Mouse (Mus musculus) kidney, postnatal 25 days (tissue): Measurements from ENCODE around the gene Myh7b.

ENCODE experiments used
- DNase-seq, 2 experiments: peaks; one replicate each; pipeline ENCODE4 v3.0.0; 2021; ENCODE audit warnings: mixed read lengths in 2 of 2

Gene Myh7b

DNA sequence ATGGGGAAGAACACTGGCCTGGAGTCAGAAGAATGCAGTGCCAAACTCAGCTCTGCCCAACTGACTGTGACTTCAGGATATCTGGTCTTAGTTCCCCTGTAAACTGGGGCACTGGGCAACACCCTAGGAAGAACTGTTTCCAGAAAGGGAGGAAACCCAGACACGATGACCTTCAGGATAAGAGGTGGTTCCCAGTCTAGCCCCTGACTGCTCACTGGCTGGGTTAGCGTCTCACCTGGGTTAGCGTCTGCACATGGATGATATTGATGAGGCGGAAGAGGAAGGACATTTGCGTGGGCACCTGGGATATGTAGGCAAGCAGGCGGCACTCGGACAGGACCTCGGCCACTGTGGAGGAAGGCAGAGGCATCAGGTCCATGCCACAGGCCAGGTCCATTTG lies 24.9 kb downstream of the Myh7b start:
- peak in 1 of 2 experiments; percentile 28 for DNase-seq

DNA sequence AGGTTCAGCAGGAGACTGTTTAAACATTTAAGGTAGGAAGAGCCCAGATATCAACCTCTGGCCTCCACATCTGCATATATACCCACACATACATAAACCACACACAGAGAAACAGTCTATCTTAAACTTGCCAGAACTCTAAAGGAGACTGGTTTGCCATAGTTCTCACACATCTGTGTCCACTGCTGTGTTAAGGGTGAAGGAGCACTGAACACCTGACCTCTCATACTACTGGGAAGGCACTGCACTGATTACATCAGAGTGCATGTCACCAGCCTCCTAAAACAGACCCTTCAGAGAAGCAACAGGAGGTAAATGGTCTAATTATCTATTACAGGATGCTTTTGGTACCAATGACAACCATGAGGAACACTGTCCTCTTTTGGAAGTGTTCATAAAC lies 25.9 kb downstream of the Myh7b start:
- no peak for DNase-seq

DNA sequence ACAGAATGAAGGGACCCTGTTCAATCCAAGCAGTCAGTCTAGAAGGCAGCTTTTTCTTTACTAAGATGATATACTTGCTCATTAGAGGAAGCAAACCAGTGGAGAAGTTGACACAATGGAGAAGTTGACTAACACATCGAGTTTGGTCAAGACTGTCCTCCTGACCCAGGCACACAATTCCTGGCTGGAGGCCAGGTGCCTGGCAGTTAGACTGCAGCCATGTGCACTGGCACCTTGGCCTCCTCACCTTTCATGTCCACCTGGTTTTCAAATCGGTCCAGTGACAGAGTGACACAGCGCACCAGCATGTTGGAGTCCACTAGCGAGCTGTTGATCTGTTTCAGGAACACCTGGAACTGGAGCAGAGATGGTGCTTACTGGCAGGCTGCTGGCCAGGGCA lies 26.4 kb downstream of the Myh7b start:
- DNase-seq: peak; percentile 35 to 66

DNA sequence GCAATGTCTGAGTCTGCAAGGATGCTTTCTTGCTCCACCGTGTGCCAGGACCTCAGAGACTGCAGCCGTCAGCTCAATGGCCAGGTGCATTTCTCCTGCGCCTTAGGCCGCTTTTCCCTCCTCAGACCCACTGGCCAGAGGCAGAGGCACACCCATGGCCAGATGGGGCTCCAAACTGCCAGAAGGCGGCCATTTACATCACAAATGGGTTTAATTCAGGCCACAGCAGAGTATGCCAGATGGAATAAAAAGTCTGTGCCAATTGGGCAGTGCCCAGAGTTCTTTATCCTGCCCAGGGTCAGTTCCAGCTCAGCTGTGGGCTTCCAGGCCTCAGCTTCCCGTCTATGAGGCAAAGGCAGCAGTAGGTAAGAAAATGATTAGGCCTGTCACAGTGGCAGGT lies 29.6 kb downstream of the Myh7b start:
- DNase-seq: no peak

DNA sequence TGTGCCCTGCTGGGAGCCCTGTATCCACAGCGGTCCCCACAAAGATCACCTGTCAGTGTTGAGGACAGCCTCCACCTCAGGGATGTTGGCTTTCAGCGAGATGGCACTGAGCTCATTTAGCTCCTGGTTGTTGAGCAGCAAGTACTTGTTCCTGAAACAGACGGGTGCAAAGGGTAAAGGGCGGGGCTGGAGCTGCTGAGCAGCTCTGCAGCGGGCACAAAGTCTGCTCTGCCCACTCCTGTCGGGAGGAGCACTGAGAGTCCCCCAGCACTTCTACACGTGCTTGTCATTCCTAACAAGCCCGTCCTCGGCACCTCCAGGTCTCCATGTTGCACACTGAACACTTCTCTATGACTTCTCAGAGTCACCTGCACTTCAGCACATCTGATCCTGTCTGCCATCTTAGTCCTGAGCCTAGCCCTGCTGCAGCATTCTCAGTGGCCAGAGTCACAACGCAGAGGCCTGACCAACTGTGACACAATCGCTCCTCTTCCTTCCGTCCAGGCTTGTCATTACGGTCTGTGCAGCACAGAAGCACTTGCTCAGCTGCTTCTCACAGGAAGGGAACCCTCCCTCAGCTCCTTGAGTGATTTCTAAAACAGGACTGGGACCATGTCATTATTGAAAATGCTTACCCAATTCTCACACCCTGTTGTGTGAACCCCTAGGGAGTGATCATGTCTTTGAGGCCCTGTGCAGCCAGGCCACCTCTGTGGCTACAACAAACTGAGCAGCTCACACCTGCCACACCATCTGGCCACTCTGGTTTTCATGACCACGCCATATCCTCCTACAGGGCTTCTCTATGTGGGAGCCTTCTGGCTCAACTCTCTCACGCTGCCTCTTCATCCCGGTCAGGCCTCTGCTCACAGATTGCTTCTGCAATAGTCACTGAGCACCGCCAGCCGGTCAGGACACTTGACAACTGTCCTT lies 30.8 kb downstream of the Myh7b start:
- peak; percentile 79 to 90 for DNase-seq

DNA sequence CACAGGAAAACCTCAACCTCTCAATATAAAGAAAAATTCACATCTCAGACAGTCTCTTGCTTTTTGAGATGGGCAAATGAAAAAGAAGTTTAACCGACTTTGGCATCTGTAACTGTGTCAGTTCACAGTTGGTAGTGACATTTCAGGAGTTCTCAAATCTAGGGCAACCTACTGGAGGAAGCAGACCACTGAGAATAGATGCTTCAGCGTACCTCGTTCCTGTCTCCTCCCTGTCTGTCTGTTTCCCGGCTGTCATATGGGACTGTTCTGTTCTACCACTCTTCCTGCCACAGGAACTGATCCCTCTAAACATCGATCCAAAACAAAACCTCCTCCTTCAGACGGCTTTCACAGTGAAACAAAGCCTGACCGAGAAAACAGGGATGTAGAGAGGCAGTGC lies 34.7 kb downstream of the Myh7b start:
- DNase-seq: no peak

DNA sequence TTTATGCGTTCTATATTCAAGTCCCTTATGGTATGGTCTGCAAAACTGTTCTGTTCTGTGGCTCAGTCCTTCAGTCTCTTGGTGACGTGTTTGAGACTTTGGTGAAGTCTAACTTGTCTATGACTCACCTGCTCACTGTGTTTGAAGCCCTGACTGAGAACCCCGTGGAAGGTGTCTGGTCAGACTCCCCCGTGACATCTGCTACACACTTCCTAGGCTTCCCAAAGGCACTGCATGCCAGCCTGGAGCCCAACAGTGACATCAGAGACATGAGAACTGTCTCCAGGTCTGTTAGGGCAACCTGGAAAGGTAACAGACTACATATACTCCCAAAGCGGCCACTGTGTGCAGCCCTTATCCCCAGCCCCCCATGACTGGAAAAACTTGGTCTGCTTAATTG lies 41.6 kb downstream of the Myh7b start:
- DNase-seq: no peak

DNA sequence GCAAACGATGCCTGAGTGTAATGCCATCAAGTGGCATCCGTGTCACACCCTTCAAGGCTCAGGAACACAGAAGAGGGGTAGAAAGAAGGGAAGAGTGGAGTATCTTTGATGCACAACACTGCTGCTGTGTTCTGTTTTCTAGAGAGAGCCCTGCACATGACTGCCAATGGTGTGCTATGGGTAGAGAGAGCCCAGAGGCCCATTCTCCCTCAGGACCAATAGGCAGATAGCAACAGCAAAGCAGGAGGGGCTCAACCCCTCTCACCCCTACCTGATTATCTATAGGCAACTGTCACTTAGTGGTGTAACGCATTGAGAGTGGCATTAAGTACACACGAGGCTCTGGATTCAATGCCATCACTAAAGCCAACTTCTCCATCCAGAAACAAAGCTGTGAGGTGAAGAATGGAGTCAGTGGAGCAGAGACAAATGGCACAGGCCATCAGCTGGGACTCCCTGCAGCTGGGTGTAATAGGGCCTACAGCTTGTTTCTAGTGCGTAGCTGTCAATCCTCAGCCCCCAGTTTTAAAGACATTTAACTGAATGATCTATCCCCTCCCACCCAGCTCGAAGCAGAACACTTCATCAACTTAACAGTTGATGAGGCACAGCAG lies 44.9 kb downstream of the Myh7b start:
- DNase-seq: no peak

DNA sequence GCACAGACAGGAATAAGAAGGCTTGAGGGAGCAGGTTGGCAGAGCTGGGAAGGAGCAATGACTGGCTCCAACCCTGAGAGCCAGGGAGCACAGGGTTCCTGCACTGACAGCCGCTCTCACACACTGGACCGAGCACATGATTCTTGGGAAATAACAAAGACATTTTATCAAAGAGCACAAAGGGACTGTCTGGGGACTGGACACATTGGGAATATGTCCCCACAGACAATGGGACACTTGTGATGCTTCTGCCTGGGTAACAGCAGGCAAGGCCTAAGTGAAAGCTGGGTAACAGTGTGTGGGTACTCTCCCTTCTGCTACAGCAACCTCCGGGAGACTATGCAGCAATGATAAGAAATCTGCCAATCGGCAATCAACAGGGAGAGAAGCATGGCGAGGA lies 51.4 kb downstream of the Myh7b start:
- no peak for DNase-seq

DNA sequence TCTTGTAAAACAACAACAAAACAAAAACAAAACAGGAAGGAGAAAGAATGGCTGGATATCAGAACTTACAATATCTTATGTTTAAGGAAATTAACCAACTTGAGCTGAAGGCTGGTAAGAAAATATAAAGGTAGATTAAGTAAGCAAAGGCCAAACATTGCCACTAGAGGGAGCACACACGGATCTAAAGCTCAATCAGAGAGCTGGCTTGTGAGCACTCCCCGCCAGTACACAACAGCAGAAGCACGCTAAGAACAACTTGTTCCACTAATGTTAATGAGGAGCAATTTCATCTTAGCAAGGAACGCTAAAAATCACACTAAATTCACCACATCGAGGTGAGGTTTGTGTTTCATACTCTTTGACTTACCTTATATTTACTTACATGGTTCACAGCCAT lies 52.1 kb downstream of the Myh7b start:
- peak; percentile 56 to 74 for DNase-seq

DNA sequence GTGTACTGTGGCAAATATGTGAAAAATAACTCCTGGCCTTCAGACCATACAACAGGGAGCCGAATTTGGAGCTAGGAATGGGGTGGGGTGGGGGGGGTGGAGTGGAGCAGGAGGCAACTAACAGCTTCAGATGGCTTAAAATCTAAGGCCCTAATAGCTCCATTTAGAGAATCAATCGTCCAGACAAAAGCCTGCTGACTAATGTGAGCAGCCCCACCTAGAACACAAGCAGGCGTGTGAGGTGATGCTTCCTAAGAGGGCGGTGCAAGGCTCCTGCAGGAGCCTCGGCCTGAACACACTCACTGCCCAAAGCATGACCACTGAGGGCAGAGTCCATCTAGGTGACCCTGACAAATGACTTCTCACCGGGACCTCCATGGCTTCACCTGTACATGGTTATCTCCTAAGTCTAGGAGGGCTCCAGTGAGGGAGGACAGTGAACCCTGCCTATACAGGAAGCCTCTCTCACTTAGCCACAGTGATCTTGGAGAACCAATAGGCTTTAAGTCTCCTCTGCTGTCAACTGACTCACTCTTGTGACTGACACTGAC lies 53.0 kb downstream of the Myh7b start:
- DNase-seq: no peak

DNA sequence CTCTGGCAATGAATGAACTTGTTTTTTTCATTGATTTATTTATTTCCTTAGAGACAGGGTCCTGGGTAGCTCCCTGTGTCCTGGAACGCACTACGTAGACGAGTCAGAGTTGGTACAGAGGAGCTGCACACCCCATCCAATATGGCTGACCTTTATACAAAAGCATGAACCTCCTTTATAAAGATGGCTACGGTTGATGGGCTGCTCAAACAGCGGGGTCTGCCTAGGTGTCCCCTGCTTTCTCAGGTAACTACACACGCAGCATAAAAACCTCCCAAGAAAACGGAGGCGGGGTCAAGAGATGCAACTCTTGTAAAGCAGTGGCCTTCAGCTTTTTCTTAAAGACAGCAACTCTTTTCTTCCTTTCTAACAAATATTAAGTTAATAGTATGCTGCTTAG lies 56.9 kb downstream of the Myh7b start:
- no peak for DNase-seq

DNA sequence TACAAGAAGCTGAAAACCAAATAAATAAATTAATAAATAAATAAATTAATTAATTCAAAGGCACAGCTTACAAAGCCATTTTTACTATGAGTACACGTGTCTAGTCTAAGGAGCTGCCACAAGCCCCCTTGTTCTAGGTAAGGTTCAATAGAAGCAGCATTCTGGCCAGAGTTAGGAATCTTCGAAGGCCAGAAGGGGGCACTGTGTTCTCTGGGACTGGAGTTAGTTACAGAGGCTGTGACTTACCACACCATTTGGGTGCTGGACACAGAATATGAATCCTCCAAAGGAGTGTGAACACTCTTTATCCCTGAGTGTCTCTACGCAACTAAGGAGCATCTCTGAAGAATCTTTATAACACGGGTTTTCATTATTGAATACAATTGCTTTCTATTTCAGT lies 57.4 kb downstream of the Myh7b start:
- peak in 1 of 2 experiments; percentile 48 for DNase-seq

DNA sequence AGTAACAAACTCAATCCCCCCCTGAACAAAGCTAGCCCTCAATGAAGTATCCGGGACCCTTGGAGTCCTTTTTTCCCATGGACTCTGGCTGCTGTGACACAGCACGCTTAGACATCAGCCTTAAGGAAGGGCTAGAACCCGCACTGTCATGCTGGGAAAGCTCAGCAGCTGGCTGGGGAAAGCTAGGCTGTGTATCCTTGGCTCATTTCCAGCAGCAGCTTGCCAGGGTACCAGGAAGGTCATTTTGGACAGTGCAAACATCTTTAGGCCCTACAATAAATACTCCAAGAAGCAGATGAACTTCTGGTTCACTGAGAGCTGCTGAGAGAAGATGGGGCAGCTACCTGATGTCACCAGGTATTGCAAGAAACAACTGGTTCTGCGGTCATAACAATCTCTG lies 60.2 kb downstream of the Myh7b start:
- DNase-seq: peak; percentile 45 to 47

DNA sequence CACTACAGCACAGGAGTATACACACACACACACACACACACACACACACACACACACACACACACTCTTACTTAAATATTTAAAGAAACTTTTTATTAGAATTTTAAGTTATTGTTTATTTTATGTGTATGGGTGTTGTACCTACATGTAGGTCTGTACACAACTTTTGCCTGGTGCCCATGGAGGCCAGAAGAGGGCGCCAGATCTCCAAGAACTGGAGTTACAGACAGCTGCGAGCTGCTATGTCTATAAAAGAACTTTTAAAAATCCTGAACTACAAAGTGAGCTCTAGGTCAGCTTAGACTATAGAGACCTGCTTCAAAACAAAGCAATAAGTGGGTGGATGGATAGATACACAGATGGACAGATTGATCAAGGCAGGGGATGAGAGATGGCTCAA lies 62.5 kb downstream of the Myh7b start:
- peak; percentile 72 to 79 for DNase-seq

DNA sequence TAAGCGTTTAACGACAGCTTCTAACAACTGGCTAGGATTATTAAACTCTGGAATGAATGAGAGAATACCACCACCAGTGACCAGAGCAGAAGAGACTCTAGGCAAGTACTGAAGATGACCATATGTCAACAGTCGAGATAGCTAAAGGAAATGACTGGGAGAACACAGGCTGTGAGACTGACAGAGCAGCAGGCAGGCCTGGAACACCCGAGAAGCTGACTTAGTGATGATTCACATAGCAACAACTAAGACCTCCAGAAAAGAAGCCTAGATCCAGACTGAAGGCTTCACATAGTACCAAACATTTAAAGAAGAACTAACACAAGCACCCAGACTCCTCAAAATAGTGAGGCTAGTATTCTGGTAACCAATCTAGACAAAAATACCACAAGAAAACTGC lies 64.1 kb downstream of the Myh7b start:
- DNase-seq: no peak

DNA sequence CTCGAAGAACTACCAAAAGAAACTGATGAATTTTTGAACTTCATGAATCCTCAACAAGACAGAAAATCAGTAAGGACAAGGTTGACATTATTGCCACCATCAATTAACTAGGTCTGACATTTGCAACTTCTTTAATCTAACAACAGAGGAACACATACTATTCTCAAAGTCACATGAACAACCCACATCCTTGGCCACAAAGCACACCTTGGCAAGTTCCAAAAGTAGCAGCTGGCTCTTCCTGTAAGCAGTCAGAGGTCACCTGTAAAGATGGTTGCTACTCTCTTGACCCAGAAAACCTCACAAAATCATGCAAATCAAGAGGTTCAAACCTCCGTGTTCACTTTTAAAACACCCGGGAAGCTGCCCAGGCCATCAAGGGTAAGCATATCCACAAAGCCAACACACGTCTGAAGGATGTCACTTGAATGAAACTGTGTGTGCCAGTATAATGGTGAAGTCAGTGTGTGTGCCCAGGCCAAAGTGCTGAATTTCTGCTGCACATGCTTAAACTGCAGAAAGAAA lies 68.6 kb downstream of the Myh7b start:
- DNase-seq: no peak

DNA sequence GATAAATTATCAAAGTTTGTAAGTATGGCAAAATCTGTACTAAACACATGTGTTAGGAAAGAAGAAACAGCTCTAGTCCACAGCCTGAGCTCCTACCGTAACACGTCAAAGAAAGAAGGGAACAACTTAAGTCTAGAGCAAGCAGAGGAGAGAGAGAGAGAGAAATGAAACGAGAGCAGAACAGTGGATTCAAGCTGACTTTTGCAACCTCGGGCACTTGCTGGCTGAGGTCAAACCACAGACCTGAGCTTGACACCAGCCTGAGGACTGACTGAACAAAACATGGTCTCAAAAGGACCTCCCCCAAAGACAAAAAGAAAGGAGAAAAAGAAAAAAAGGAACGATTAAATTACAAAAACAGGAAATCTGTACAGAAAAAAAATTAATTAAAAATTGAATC lies 69.6 kb downstream of the Myh7b start:
- DNase-seq: no peak

DNA sequence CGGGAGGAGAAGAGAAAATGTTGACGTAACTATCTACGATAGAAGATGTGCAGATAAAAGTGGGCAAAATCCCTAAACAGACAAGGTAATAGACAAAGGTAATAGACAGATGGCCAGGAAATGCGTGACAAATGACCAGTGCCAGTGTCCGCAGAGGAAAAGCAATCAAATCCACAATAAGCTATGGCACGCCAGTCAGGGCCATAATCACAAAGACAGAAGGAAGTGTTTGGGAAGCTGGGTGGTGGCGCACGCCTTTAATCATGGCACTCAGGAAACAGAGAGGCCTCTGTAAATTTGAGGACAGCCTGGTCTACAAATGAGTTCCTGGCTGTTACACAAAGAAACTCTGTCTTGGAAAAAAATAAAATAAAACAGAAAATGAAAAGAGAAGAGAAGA lies 70.2 kb downstream of the Myh7b start:
- no peak for DNase-seq

DNA sequence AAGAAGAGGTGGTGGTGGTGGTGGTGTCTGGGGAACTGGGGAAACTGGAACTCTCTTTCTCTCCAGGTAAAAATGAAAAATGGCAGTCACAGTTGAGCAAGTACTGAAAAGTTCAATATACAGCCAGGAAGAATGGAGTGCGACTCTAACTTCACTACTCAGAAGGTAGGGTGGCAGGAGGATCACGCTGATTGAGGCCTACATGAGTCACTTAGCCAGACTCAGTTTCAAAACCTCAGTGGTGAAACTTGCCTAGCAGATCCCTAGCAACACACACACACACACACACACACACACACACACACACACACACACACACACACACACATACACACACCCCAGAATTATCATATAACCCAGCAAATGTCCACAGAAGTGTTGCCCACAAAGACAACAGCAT lies 70.9 kb downstream of the Myh7b start:
- no peak for DNase-seq

DNA sequence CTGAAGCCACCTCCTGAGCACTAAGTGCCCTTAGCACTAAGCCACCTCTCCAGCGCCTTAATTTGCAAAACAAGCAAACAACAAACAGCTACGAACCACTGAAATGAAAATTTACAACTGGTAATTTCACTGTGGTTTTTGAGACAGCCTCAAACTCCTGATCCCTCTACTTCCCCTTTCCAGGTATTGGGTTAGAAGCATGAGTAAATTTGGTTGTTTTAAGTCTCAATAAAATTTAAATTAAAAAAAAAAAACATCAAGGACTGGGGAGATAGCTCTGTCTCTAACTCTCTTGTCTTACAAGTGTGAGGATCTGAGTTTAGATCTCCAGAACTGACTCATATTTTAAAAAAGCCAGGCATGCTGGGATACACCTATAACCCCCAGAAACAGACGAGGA lies 72.1 kb downstream of the Myh7b start:
- no peak for DNase-seq

DNA sequence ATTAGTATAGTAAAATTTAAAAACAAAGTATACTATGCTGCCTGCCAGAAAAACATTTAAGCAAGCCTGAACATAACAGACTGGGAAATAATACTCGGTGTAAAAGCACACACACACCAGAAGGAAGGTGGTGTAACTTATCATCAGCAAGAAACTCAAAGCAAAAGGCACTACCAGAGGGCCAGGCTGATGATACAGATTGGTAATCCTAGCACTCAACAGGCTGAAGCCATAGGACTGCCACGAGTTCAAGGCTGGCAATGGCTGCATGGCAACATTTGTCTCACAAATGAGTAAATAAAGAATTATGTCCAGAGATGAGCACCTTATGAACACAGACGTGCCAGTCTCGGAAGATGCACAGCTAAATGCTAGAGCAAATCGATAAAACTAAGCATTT lies 72.8 kb downstream of the Myh7b start:
- DNase-seq: no peak
